Mouse (Mus musculus): Measurements from ENCODE around the gene Cdkal1. TPM values are rescaled to one million over a fixed set of nuclear protein-coding genes. Genes with fewer than 3 reads are reported as not detected.

Cdkal1 gene
- polyA plus RNA-seq, 1 experiment from 2014 or later, result 33.9 TPM

GRCm38 (mm10) chr13:29734496-29734895, 121.0 kb downstream of the Cdkal1 start:
- Histone ChIP-seq H3K4me3 (ENCODE audit: low read depth, low read length) (no peak overlapping the region), H3K9ac (ENCODE audit: low read length) (no peak overlapping the region), H3K9me3 (ENCODE audit: control insufficient read depth, low read length) (no peaks in the 10 kb centered on the region), H3K27me3 (replicated peaks; ENCODE audit: control insufficient read depth, insufficient read depth, low read length) (no peaks in the 10 kb centered on the region), H3K27ac (ENCODE audit: low read depth) (no peak overlapping the region), H3K36me3 (ENCODE audit: control insufficient read depth, insufficient read depth, low read length) (no peaks in the 10 kb centered on the region), H3K4me2 (ENCODE audit: low read length) (no peak overlapping the region), H3K4me1 (replicated peaks; ENCODE audit: control insufficient read depth, insufficient read depth, low read length) (no peaks in the 10 kb centered on the region)
- DNase-seq (ENCODE audit: low spot score), result no peak
- no peak for ATAC-seq (replicated peaks; ENCODE audit: low FRiP score, low TSS enrichment, low read depth)

- Histone ChIP-seq H3K4me1 (replicated peaks; ENCODE audit: control insufficient read depth, insufficient read depth, low read length) (no peaks in the 10 kb centered on the region), H3K4me3 (ENCODE audit: low read depth, low read length) (no peak overlapping the region), H3K9ac (ENCODE audit: low read length) (no peak overlapping the region), H3K27me3 (replicated peaks; ENCODE audit: control insufficient read depth, insufficient read depth, low read length) (no peaks in the 10 kb centered on the region), H3K27ac (ENCODE audit: low read depth) (no peak overlapping the region), H3K9me3 (ENCODE audit: control insufficient read depth, low read length) (no peaks in the 10 kb centered on the region), H3K36me3 (ENCODE audit: control insufficient read depth, insufficient read depth, low read length) (no peaks in the 10 kb centered on the region), H3K4me2 (ENCODE audit: low read length) (no peak overlapping the region)
- DNase-seq (ENCODE audit: low spot score) (no peak), ATAC-seq (replicated peaks; ENCODE audit: low FRiP score, low TSS enrichment, low read depth) (no peak)
- 80% methylated on average over 5 of the region's 5 CpGs for WGBS
Observed at GRCm38 (mm10) chr13:29726154-29726825, 129.2 kb downstream of the Cdkal1 start.

DNA sequence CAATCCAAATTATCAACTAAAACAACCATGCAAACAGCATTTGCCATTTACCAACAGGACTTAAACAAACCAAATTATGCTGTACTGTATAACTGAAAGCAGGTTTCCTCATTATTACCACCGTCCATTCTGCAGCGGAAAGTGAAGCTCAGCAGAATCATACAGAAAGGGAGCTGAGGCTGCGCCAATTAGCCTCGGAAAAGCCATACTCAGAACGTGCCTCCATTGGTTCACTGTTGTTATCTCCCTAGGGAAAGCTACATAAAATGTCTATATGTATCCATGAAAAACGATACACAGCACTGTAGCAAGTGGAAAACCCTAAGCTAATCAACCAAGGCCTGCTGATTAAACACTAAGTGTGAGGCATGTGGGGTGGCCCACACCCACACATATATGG, 130.6 kb downstream of the Cdkal1 start:
- 82% methylated on average over 6 of the region's 6 CpGs for WGBS
- Histone ChIP-seq H3K9ac (ENCODE audit: low read length) (no peak overlapping the region), H3K36me3 (ENCODE audit: control insufficient read depth, insufficient read depth, low read length) (no peaks in the 10 kb centered on the region), H3K4me3 (ENCODE audit: low read depth, low read length) (no peak overlapping the region), H3K4me2 (ENCODE audit: low read length) (no peak overlapping the region), H3K4me1 (replicated peaks; ENCODE audit: control insufficient read depth, insufficient read depth, low read length) (no peaks in the 10 kb centered on the region), H3K9me3 (ENCODE audit: control insufficient read depth, low read length) (no peaks in the 10 kb centered on the region), H3K27me3 (replicated peaks; ENCODE audit: control insufficient read depth, insufficient read depth, low read length) (no peaks in the 10 kb centered on the region), H3K27ac (ENCODE audit: low read depth) (no peak overlapping the region)
- DNase-seq (ENCODE audit: low spot score), result no peak
- no peak for ATAC-seq (replicated peaks; ENCODE audit: low FRiP score, low TSS enrichment, low read depth)

DNA sequence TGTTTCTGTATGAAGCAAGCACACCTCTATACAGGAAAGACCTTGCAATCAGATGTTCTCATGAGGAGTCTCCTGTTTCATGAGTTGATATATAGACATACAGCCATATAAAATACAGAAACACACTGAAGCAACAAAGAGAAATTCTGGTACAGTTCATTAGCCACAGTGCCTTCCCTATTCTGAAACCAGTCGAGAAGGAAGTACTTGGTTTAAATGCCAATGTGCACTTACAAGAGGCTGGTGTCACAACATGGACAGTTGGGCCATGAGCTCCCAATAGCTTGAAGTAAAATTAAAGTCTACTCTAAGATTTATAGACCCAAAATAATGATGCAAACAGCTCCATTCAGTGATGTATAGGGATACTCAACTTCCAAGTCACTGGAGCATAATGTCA, 132.3 kb downstream of the Cdkal1 start:
- no peak overlapping the region for H3K4me3 ChIP-seq (ENCODE audit: low read depth, low read length)
- no peaks in the 10 kb centered on the region for H3K36me3 ChIP-seq (ENCODE audit: control insufficient read depth, insufficient read depth, low read length)
- no peaks in the 10 kb centered on the region for H3K27me3 ChIP-seq (replicated peaks; ENCODE audit: control insufficient read depth, insufficient read depth, low read length)
- DNase-seq (ENCODE audit: low spot score), result no peak
- H3K4me2 ChIP-seq (ENCODE audit: low read length), result no peak overlapping the region
- no peak overlapping the region for H3K27ac ChIP-seq (ENCODE audit: low read depth)
- no peak for ATAC-seq (replicated peaks; ENCODE audit: low FRiP score, low TSS enrichment, low read depth)
- no peak overlapping the region for H3K9ac ChIP-seq (ENCODE audit: low read length)
- no peaks in the 10 kb centered on the region for H3K9me3 ChIP-seq (ENCODE audit: control insufficient read depth, low read length)
- no peaks in the 10 kb centered on the region for H3K4me1 ChIP-seq (replicated peaks; ENCODE audit: control insufficient read depth, insufficient read depth, low read length)
- WGBS, result 76% methylated on average over 1 of the region's 1 CpGs

DNA sequence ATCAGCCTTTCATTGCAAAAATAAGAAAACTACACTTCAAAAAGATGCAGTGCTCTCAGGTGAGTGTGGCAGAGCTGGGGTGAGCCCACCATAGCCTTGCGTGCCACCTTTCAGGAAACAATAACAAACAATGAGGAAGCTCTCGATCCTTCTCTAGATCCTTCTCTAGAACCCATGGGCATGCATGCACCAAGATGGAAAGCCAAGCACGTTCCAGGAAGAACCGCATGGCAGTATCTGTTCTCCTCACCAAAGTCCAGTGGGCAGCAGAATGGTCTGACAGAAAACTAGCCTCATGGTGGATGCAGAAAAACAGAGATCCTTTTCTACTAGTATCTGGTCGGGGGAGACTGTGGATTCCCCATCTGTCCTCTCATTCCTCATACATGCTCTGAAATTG, 134.3 kb downstream of the Cdkal1 start:
- Histone ChIP-seq H3K27me3 (replicated peaks; ENCODE audit: control insufficient read depth, insufficient read depth, low read length) (no peaks in the 10 kb centered on the region), H3K27ac (ENCODE audit: low read depth) (no peak overlapping the region), H3K4me2 (ENCODE audit: low read length) (no peak overlapping the region), H3K4me3 (ENCODE audit: low read depth, low read length) (no peak overlapping the region), H3K36me3 (ENCODE audit: control insufficient read depth, insufficient read depth, low read length) (no peaks in the 10 kb centered on the region), H3K4me1 (replicated peaks; ENCODE audit: control insufficient read depth, insufficient read depth, low read length) (no peaks in the 10 kb centered on the region), H3K9ac (ENCODE audit: low read length) (no peak overlapping the region), H3K9me3 (ENCODE audit: control insufficient read depth, low read length) (no peaks in the 10 kb centered on the region)
- DNase-seq (ENCODE audit: low spot score) (no peak), ATAC-seq (replicated peaks; ENCODE audit: low FRiP score, low TSS enrichment, low read depth) (no peak)
- 87% methylated on average over 5 of the region's 5 CpGs for WGBS

- Histone ChIP-seq H3K27me3 (replicated peaks; ENCODE audit: control insufficient read depth, insufficient read depth, low read length) (no peaks in the 10 kb centered on the region), H3K4me3 (ENCODE audit: low read depth, low read length) (no peak overlapping the region), H3K27ac (ENCODE audit: low read depth) (no peak overlapping the region), H3K4me1 (replicated peaks; ENCODE audit: control insufficient read depth, insufficient read depth, low read length) (no peaks in the 10 kb centered on the region; the same call in none of the 2 replicates), H3K36me3 (ENCODE audit: control insufficient read depth, insufficient read depth, low read length) (no peaks in the 10 kb centered on the region), H3K9me3 (ENCODE audit: control insufficient read depth, low read length) (no peaks in the 10 kb centered on the region), H3K4me2 (ENCODE audit: low read length) (no peak overlapping the region), H3K9ac (ENCODE audit: low read length) (no peak overlapping the region)
- 70% methylated on average over 4 of the region's 4 CpGs for WGBS
- ATAC-seq (replicated peaks; ENCODE audit: low FRiP score, low TSS enrichment, low read depth) (no peak), DNase-seq (ENCODE audit: low spot score) (no peak)
Observed at GRCm38 (mm10) chr13:29716550-29716949, 138.9 kb downstream of the Cdkal1 start.

DNA sequence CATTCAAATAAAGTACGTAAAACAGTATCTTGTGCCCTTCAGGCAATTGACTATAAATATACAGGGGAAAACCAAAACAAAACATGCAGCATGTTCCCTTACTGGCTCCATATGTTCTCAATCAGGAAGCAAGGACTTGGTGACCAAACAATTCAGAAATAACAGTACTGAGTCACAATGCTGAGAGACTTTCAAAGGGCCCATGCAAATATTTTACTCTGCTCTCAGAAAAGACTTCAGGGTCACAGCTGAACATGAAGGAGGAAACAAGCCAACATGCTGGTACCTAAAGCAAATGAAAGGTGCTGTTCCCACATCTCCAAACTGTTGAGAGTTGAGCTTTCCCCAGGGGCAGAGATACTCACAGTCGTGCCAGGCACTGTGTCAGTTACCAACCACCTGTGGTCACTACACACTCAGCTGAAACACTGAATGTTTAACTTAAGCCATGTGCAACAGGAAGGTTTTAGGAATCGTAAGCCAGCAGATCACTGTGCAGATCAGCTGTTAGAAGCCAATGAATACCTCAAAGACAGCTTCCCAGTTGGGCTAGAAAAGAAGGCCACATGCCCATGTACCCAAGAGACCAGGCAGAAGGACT, 140.1 kb downstream of the Cdkal1 start:
- no peak for DNase-seq (ENCODE audit: low spot score)

DNA sequence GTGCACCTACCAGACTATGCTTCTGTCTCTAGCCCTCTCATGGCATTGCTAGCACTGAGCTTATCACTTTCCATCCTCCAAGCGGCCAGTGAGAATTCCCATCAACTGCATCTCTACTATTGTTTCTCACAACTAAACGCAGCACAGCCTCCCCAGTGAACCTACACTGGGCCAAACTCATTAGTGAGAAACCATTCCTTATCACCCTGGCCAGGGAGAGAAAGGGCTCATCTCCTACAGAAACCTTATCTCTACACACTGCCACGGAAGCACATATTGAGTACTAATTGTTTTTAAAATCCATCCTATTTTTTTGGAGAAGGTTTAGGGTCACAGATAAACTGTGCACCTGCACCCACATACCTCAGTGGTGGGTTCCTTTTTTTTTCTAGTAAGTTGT, 147.9 kb downstream of the Cdkal1 start:
- no peaks in the 10 kb centered on the region for H3K9me3 ChIP-seq (ENCODE audit: control insufficient read depth, low read length)
- 84% methylated on average over 3 of the region's 3 CpGs for whole genome bisulfite sequencing
- no peak overlapping the region for H3K27ac ChIP-seq (ENCODE audit: low read depth)
- H3K27me3 ChIP-seq (replicated peaks; ENCODE audit: control insufficient read depth, insufficient read depth, low read length), result no peaks in the 10 kb centered on the region
- no peak overlapping the region for H3K4me3 ChIP-seq (ENCODE audit: low read depth, low read length)
- ATAC-seq (replicated peaks; ENCODE audit: low FRiP score, low TSS enrichment, low read depth) (no peak), DNase-seq (ENCODE audit: low spot score) (no peak)
- no peak overlapping the region for H3K9ac ChIP-seq (ENCODE audit: low read length)
- no peaks in the 10 kb centered on the region for H3K36me3 ChIP-seq (ENCODE audit: control insufficient read depth, insufficient read depth, low read length)
- H3K4me1 ChIP-seq (replicated peaks; ENCODE audit: control insufficient read depth, insufficient read depth, low read length), result no peaks in the 10 kb centered on the region
- no peak overlapping the region for H3K4me2 ChIP-seq (ENCODE audit: low read length)

More for the DNA sequence above, 140.1 kb downstream of the Cdkal1 start:
- whole genome bisulfite sequencing, result 59% methylated on average over 3 of the region's 3 CpGs
- Histone ChIP-seq H3K4me2 (ENCODE audit: low read length) (no peak overlapping the region), H3K27me3 (replicated peaks; ENCODE audit: control insufficient read depth, insufficient read depth, low read length) (no peaks in the 10 kb centered on the region), H3K9me3 (ENCODE audit: control insufficient read depth, low read length) (no peaks in the 10 kb centered on the region), H3K4me3 (ENCODE audit: low read depth, low read length) (no peak overlapping the region), H3K27ac (ENCODE audit: low read depth) (no peak overlapping the region), H3K9ac (ENCODE audit: low read length) (no peak overlapping the region), H3K36me3 (ENCODE audit: control insufficient read depth, insufficient read depth, low read length) (no peaks in the 10 kb centered on the region), H3K4me1 (replicated peaks; ENCODE audit: control insufficient read depth, insufficient read depth, low read length) (no peaks in the 10 kb centered on the region; the same call in none of the 2 replicates)
- no peak for ATAC-seq (replicated peaks; ENCODE audit: low FRiP score, low TSS enrichment, low read depth)

- Histone ChIP-seq H3K36me3 (ENCODE audit: control insufficient read depth, insufficient read depth, low read length) (no peaks in the 10 kb centered on the region), H3K27me3 (replicated peaks; ENCODE audit: control insufficient read depth, insufficient read depth, low read length) (no peaks in the 10 kb centered on the region), H3K9me3 (ENCODE audit: control insufficient read depth, low read length) (no peaks in the 10 kb centered on the region), H3K27ac (ENCODE audit: low read depth) (no peak overlapping the region), H3K9ac (ENCODE audit: low read length) (no peak overlapping the region), H3K4me2 (ENCODE audit: low read length) (no peak overlapping the region), H3K4me3 (ENCODE audit: low read depth, low read length) (no peak overlapping the region), H3K4me1 (replicated peaks; ENCODE audit: control insufficient read depth, insufficient read depth, low read length) (no peaks in the 10 kb centered on the region)
- ATAC-seq (replicated peaks; ENCODE audit: low FRiP score, low TSS enrichment, low read depth) (no peak), DNase-seq (ENCODE audit: low spot score) (no peak)
- 59% methylated on average over 1 of the region's 1 CpGs for WGBS
Observed at GRCm38 (mm10) chr13:29701400-29701799, 154.1 kb downstream of the Cdkal1 start.

Measured in intestine, embryonic 14.5 days (tissue).